Mouse (Mus musculus): ENCODE data around the gene Ms4a6d. TPM values are rescaled to one million over a fixed set of nuclear protein-coding genes. Genes with fewer than 3 reads are reported as not detected.

The Ms4a6d gene
- polyA plus RNA-seq, 1 experiment, result 0.08 TPM

- no peak overlapping the region for H3ac ChIP-seq (ENCODE audit: control insufficient read depth, insufficient read length)
- H3K4me2 ChIP-seq (ENCODE audit: low read depth), result no peak overlapping the region
- no peaks in the 10 kb centered on the region for H3K27me3 ChIP-seq (ENCODE audit: control insufficient read depth, insufficient read depth, insufficient read length)
- no peaks in the 10 kb centered on the region for H3K36me3 ChIP-seq (ENCODE audit: control insufficient read depth, insufficient read depth)
- no peak for TF ChIP-seq MYOD1 (IDR thresholded peaks at IDR 0.05; ENCODE audit: control insufficient read depth in 1 of 3, insufficient read length in 2 of 3, low read depth in 2 of 3)
- no peak for TF ChIP-seq SRF (IDR thresholded peaks at IDR 0.05; ENCODE audit: control insufficient read depth, insufficient read length, low read depth)
- no peak for TF ChIP-seq MYOG (IDR thresholded peaks at IDR 0.05; ENCODE audit: control insufficient read depth in 1 of 3, insufficient read depth in 1 of 3, insufficient read length in 2 of 3, low read depth in 2 of 3)
- TF ChIP-seq TCF12 (IDR thresholded peaks at IDR 0.05; ENCODE audit: insufficient read depth, poor library complexity, severe bottlenecking), result no peak
- TF ChIP-seq E2F4 (IDR thresholded peaks at IDR 0.05; ENCODE audit: insufficient read depth), result no peak
- TF ChIP-seq POLR2A (IDR thresholded peaks at IDR 0.05; ENCODE audit: insufficient read length, low read depth), result no peak
- TF ChIP-seq USF1 (IDR thresholded peaks at IDR 0.05; ENCODE audit: low read depth), result no peak
- TF ChIP-seq TCF3 (IDR thresholded peaks at IDR 0.05; ENCODE audit: insufficient read length, low read depth), result no peak
- TF ChIP-seq CEBPB (IDR thresholded peaks at IDR 0.05; ENCODE audit: insufficient read depth, poor library complexity, severe bottlenecking), result no peak
- TF ChIP-seq REST (IDR thresholded peaks at IDR 0.05; ENCODE audit: insufficient read depth, insufficient read length), result no peak
- no peak for TF ChIP-seq POLR2AphosphoS2 (IDR thresholded peaks at IDR 0.05; ENCODE audit: insufficient read length, low read depth)
- no peak for TF ChIP-seq MAX (IDR thresholded peaks at IDR 0.05; ENCODE audit: low read depth)
- no peaks in the 10 kb centered on the region for H3K79me2 ChIP-seq (ENCODE audit: control insufficient read depth, insufficient read depth)
- H3K4me3 ChIP-seq, result no peak overlapping the region
Observed at GRCm38 (mm10) chr19:11635572-11635971, 30.9 kb upstream of the Ms4a6d start.

GRCm38 (mm10) chr19:11634330-11634729 is 29.7 kb upstream of the Ms4a6d start:
- H3K27me3 ChIP-seq (ENCODE audit: control insufficient read depth, insufficient read depth, insufficient read length), result no peaks in the 10 kb centered on the region
- TF ChIP-seq POLR2A (IDR thresholded peaks at IDR 0.05; ENCODE audit: insufficient read length, low read depth) (no peak), MYOD1 (IDR thresholded peaks at IDR 0.05; ENCODE audit: control insufficient read depth in 1 of 3, insufficient read length in 2 of 3, low read depth in 2 of 3) (no peak), SRF (IDR thresholded peaks at IDR 0.05; ENCODE audit: control insufficient read depth, insufficient read length, low read depth) (no peak), POLR2AphosphoS2 (IDR thresholded peaks at IDR 0.05; ENCODE audit: insufficient read length, low read depth) (no peak), TCF3 (IDR thresholded peaks at IDR 0.05; ENCODE audit: insufficient read length, low read depth) (no peak), TCF12 (IDR thresholded peaks at IDR 0.05; ENCODE audit: insufficient read depth, poor library complexity, severe bottlenecking) (no peak), MYOG (IDR thresholded peaks at IDR 0.05; ENCODE audit: control insufficient read depth in 1 of 3, insufficient read depth in 1 of 3, insufficient read length in 2 of 3, low read depth in 2 of 3) (no peak), MAX (IDR thresholded peaks at IDR 0.05; ENCODE audit: low read depth) (no peak), REST (IDR thresholded peaks at IDR 0.05; ENCODE audit: insufficient read depth, insufficient read length) (no peak), USF1 (IDR thresholded peaks at IDR 0.05; ENCODE audit: low read depth) (no peak), CEBPB (IDR thresholded peaks at IDR 0.05; ENCODE audit: insufficient read depth, poor library complexity, severe bottlenecking) (no peak), E2F4 (IDR thresholded peaks at IDR 0.05; ENCODE audit: insufficient read depth) (no peak)

GRCm38 (mm10) chr19:11633732-11634131 is 29.1 kb upstream of the Ms4a6d start:
- Histone ChIP-seq H3K36me3 (ENCODE audit: control insufficient read depth, insufficient read depth) (no peaks in the 10 kb centered on the region), H3K4me3 (no peak overlapping the region), H3K4me2 (ENCODE audit: low read depth) (no peak overlapping the region), H3K79me2 (ENCODE audit: control insufficient read depth, insufficient read depth) (no peaks in the 10 kb centered on the region), H3ac (ENCODE audit: control insufficient read depth, insufficient read length) (no peak overlapping the region), H3K27me3 (ENCODE audit: control insufficient read depth, insufficient read depth, insufficient read length) (no peaks in the 10 kb centered on the region)
- TF ChIP-seq POLR2A (IDR thresholded peaks at IDR 0.05; ENCODE audit: insufficient read length, low read depth) (no peak), SRF (IDR thresholded peaks at IDR 0.05; ENCODE audit: control insufficient read depth, insufficient read length, low read depth) (no peak), MAX (IDR thresholded peaks at IDR 0.05; ENCODE audit: low read depth) (no peak)

More at GRCm38 (mm10) chr19:11634330-11634729, 29.7 kb upstream of the Ms4a6d start:
- Histone ChIP-seq H3K79me2 (ENCODE audit: control insufficient read depth, insufficient read depth) (no peaks in the 10 kb centered on the region), H3ac (ENCODE audit: control insufficient read depth, insufficient read length) (no peak overlapping the region), H3K4me3 (no peak overlapping the region), H3K4me2 (ENCODE audit: low read depth) (no peak overlapping the region), H3K36me3 (ENCODE audit: control insufficient read depth, insufficient read depth) (no peaks in the 10 kb centered on the region)

GRCm38 (mm10) chr19:11625231-11625630 is 20.6 kb upstream of the Ms4a6d start:
- Histone ChIP-seq H3K4me2 (ENCODE audit: low read depth) (no peak overlapping the region), H3K4me3 (no peak overlapping the region), H3K36me3 (ENCODE audit: control insufficient read depth, insufficient read depth) (no peaks in the 10 kb centered on the region), H3K79me2 (ENCODE audit: control insufficient read depth, insufficient read depth) (no peaks in the 10 kb centered on the region), H3ac (ENCODE audit: control insufficient read depth, insufficient read length) (no peak overlapping the region), H3K27me3 (ENCODE audit: control insufficient read depth, insufficient read depth, insufficient read length) (no peaks in the 10 kb centered on the region)
- no peak for TF ChIP-seq MAX (IDR thresholded peaks at IDR 0.05; ENCODE audit: low read depth)
- no peak for TF ChIP-seq SRF (IDR thresholded peaks at IDR 0.05; ENCODE audit: control insufficient read depth, insufficient read length, low read depth)
- no peak for TF ChIP-seq CEBPB (IDR thresholded peaks at IDR 0.05; ENCODE audit: insufficient read depth, poor library complexity, severe bottlenecking)
- no peak for TF ChIP-seq MYOG (IDR thresholded peaks at IDR 0.05; ENCODE audit: control insufficient read depth in 1 of 3, insufficient read depth in 1 of 3, insufficient read length in 2 of 3, low read depth in 2 of 3)
- TF ChIP-seq E2F4 (IDR thresholded peaks at IDR 0.05; ENCODE audit: insufficient read depth), result no peak
- TF ChIP-seq TCF3 (IDR thresholded peaks at IDR 0.05; ENCODE audit: insufficient read length, low read depth), result no peak
- no peak for TF ChIP-seq REST (IDR thresholded peaks at IDR 0.05; ENCODE audit: insufficient read depth, insufficient read length)
- no peak for TF ChIP-seq POLR2AphosphoS2 (IDR thresholded peaks at IDR 0.05; ENCODE audit: insufficient read length, low read depth)
- TF ChIP-seq MYOD1 (IDR thresholded peaks at IDR 0.05; ENCODE audit: control insufficient read depth in 1 of 3, insufficient read length in 2 of 3, low read depth in 2 of 3), result no peak

- Histone ChIP-seq H3K36me3 (ENCODE audit: control insufficient read depth, insufficient read depth) (no peaks in the 10 kb centered on the region), H3K27me3 (ENCODE audit: control insufficient read depth, insufficient read depth, insufficient read length) (no peaks in the 10 kb centered on the region)
- TF ChIP-seq TCF3 (IDR thresholded peaks at IDR 0.05; ENCODE audit: insufficient read length, low read depth) (no peak), MAX (IDR thresholded peaks at IDR 0.05; ENCODE audit: low read depth) (no peak), MYOG (IDR thresholded peaks at IDR 0.05; ENCODE audit: control insufficient read depth in 1 of 3, insufficient read depth in 1 of 3, insufficient read length in 2 of 3, low read depth in 2 of 3) (no peak), E2F4 (IDR thresholded peaks at IDR 0.05; ENCODE audit: insufficient read depth) (no peak), MYOD1 (IDR thresholded peaks at IDR 0.05; ENCODE audit: control insufficient read depth in 1 of 3, insufficient read length in 2 of 3, low read depth in 2 of 3) (no peak), SRF (IDR thresholded peaks at IDR 0.05; ENCODE audit: control insufficient read depth, insufficient read length, low read depth) (no peak), USF1 (IDR thresholded peaks at IDR 0.05; ENCODE audit: low read depth) (no peak), REST (IDR thresholded peaks at IDR 0.05; ENCODE audit: insufficient read depth, insufficient read length) (no peak), CEBPB (IDR thresholded peaks at IDR 0.05; ENCODE audit: insufficient read depth, poor library complexity, severe bottlenecking) (no peak), POLR2AphosphoS2 (IDR thresholded peaks at IDR 0.05; ENCODE audit: insufficient read length, low read depth) (no peak), TCF12 (IDR thresholded peaks at IDR 0.05; ENCODE audit: insufficient read depth, poor library complexity, severe bottlenecking) (no peak), POLR2A (IDR thresholded peaks at IDR 0.05; ENCODE audit: insufficient read length, low read depth) (no peak)
Observed at GRCm38 (mm10) chr19:11624800-11625199, 20.2 kb upstream of the Ms4a6d start.

More at GRCm38 (mm10) chr19:11624800-11625199, 20.2 kb upstream of the Ms4a6d start:
- Histone ChIP-seq H3ac (ENCODE audit: control insufficient read depth, insufficient read length) (no peak overlapping the region), H3K4me2 (ENCODE audit: low read depth) (no peak overlapping the region), H3K79me2 (ENCODE audit: control insufficient read depth, insufficient read depth) (no peaks in the 10 kb centered on the region), H3K4me3 (no peak overlapping the region)
